Comparison of ENCODE assay signal across 8 mouse cellular contexts in genomic region chr7:102268395-102268748, GRCm38 (mm10). TPM values are rescaled to one million over a fixed set of nuclear protein-coding genes. Genes with fewer than 3 reads are reported as not detected.
DNase-seq lines count a peak whose midpoint lies in the region; ATAC-seq and TF ChIP-seq lines count a peak whose summit lies in the region.

No protein-coding gene starts in this region.

- WGBS in thymus, adult 2 months: 5% methylated on average over 12 of the region's 12 CpGs
- WGBS in liver, embryonic 11.5 days: 6% methylated on average over 12 of the region's 12 CpGs

- H3K9ac ChIP-seq in liver, embryonic 11.5 days (ENCODE audit: low read depth, low read length): peak overlapping the region; percentile 86

- intact Hi-C loops in gastrocnemius, adult 2 months (cut with DNase I): loop anchor here (5.0 kb wide), 1 partner anchor 99 kb away; no protein-coding TSS in a partner anchor

- no peak for ATAC-seq in liver, embryonic 11.5 days (replicated peaks; ENCODE audit: low FRiP score)
- ATAC-seq in activated CD4-positive, CD25-positive, alpha-beta regulatory T cell, adult 4 months: no peak

- H3K4me2 ChIP-seq in liver, embryonic 11.5 days: peak overlapping the region; percentile 96

- H3K27me3 ChIP-seq in thymus, adult 2 months (ENCODE audit: control insufficient read depth, insufficient read depth, low read length): no peaks in the 10 kb centered on the region
- H3K27me3 ChIP-seq in liver, embryonic 11.5 days (replicated peaks; ENCODE audit: control insufficient read depth, insufficient read depth, low read length): no peaks in the 10 kb centered on the region

- H3K9me3 ChIP-seq in liver, embryonic 11.5 days (ENCODE audit: control insufficient read depth, low read length): no peaks in the 10 kb centered on the region

- H3K36me3 ChIP-seq in thymus, adult 2 months (ENCODE audit: control insufficient read depth, insufficient read depth, low read length): no peaks in the 10 kb centered on the region
- no peaks in the 10 kb centered on the region for H3K36me3 ChIP-seq in liver, embryonic 11.5 days (ENCODE audit: control insufficient read depth, insufficient read depth, low read length)

- no peak for TF ChIP-seq CTCF in gastrocnemius, adult 2 months (IDR thresholded peaks at IDR 0.05)
- TF ChIP-seq CTCF in thymus, adult 2 months (IDR thresholded peaks at IDR 0.05; ENCODE audit: borderline replicate concordance, control insufficient read depth, extremely low read depth, insufficient read depth, low read length, poor library complexity): no peak

- DNase-seq in gastrocnemius, adult 2 months: no peak
- no peak for DNase-seq in gastrocnemius, postnatal 25 days
- DNase-seq in thymus, adult 2 months: peak; percentile 39
- DNase-seq in thymus, postnatal 4 days: no peak
- DNase-seq in liver, embryonic 11.5 days (ENCODE audit: low spot score): no peak
- DNase-seq in ovary, adult 18-20 months (ENCODE audit: low spot score): no peak
- no peak for DNase-seq in layer of hippocampus, postnatal 36 days

- H3K4me3 ChIP-seq in gastrocnemius, adult 2 months: peak overlapping the region; percentile 95
- H3K4me3 ChIP-seq in thymus, adult 2 months (ENCODE audit: control insufficient read depth, insufficient read depth, low read length): peak overlapping the region; percentile 70
- peak overlapping the region; percentile 81 for H3K4me3 ChIP-seq in liver, embryonic 11.5 days (ENCODE audit: low read depth, low read length)

- peaks cover 19% of the 10 kb centered on the region for H3K4me1 ChIP-seq in thymus, adult 2 months (replicated peaks; ENCODE audit: control insufficient read depth, insufficient read depth, low read length)
- H3K4me1 ChIP-seq in liver, embryonic 11.5 days (replicated peaks; ENCODE audit: control insufficient read depth, insufficient read depth, low read length): peaks cover 36% of the 10 kb centered on the region

- H3K27ac ChIP-seq in gastrocnemius, adult 2 months: peak overlapping the region; percentile 99
- no peak overlapping the region for H3K27ac ChIP-seq in thymus, adult 2 months (ENCODE audit: control insufficient read depth, insufficient read depth, low read length)
- peak overlapping the region; percentile 68 for H3K27ac ChIP-seq in liver, embryonic 11.5 days (ENCODE audit: low read depth, low read length)

- no peak for TF ChIP-seq POLR2A in thymus, adult 2 months (IDR thresholded peaks at IDR 0.05; ENCODE audit: control insufficient read depth, extremely low read depth, insufficient read depth, low read length, poor library complexity)

RNA-seq across cellular contexts. Expression of gene Stim1, which starts 0.8 kb away (rescaled TPM):
- total RNA-seq in gastrocnemius, adult 2 months (2021): 100 to 1,000 TPM; 156 to 196 TPM
- 100 to 1,000 TPM; 169 to 171 TPM for total RNA-seq in gastrocnemius, postnatal 25 days (2021)
- polyA plus RNA-seq in thymus, adult 2 months (2012; rRNA removed): 98.6 and 107 TPM in 2 replicates
- polyA plus RNA-seq in liver, embryonic 11.5 days (2014; fragmentation: Nextera tagmentation; extraction: Ambion mirVana): 22.0 and 23.3 TPM in 2 replicates
- 10 to 100 TPM; 39.4 to 46.8 TPM for polyA plus RNA-seq in activated CD4-positive, CD25-positive, alpha-beta regulatory T cell, adult 4 months (2017; shearing (Covaris generic))
- total RNA-seq in layer of hippocampus, postnatal 36 days (2021): 10 to 100 TPM; 66.1 to 67.8 TPM

RNA-seq across cellular contexts. Expression of gene Rhog, which starts 12.5 kb away (rescaled TPM):
- total RNA-seq in gastrocnemius, adult 2 months (2021): 10 to 100 TPM; 14.7 to 17.0 TPM
- total RNA-seq in gastrocnemius, postnatal 25 days (2021): 10 to 100 TPM; 14.6 to 15.5 TPM
- polyA plus RNA-seq in thymus, adult 2 months (2012; rRNA removed): 221 and 282 TPM in 2 replicates
- polyA plus RNA-seq in liver, embryonic 11.5 days (2014; fragmentation: Nextera tagmentation; extraction: Ambion mirVana): 76.8 and 81.1 TPM in 2 replicates
- polyA plus RNA-seq in activated CD4-positive, CD25-positive, alpha-beta regulatory T cell, adult 4 months (2017; shearing (Covaris generic)): 100 to 1,000 TPM; 179 to 195 TPM
- total RNA-seq in layer of hippocampus, postnatal 36 days (2021): 10 to 100 TPM; 23.9 to 29.4 TPM

RNA-seq across cellular contexts. Expression of gene Pgap2, which starts 58.4 kb away (rescaled TPM):
- 10 to 100 TPM; 27.2 to 29.4 TPM for total RNA-seq in gastrocnemius, adult 2 months (2021)
- total RNA-seq in gastrocnemius, postnatal 25 days (2021): 10 to 100 TPM; 19.5 to 24.9 TPM
- 99.7 and 131 TPM in 2 replicates for polyA plus RNA-seq in thymus, adult 2 months (2012; rRNA removed)
- 40.0 and 45.5 TPM in 2 replicates for polyA plus RNA-seq in liver, embryonic 11.5 days (2014; fragmentation: Nextera tagmentation; extraction: Ambion mirVana)
- polyA plus RNA-seq in activated CD4-positive, CD25-positive, alpha-beta regulatory T cell, adult 4 months (2017; shearing (Covaris generic)): 10 to 100 TPM; 47.6 to 62.3 TPM
- total RNA-seq in layer of hippocampus, postnatal 36 days (2021): 10 to 100 TPM; 27.1 to 29.1 TPM

RNA-seq across cellular contexts. Expression of gene Nup98, which starts 58.4 kb away (rescaled TPM):
- total RNA-seq in gastrocnemius, adult 2 months (2021): 10 to 100 TPM; 27.0 to 28.0 TPM
- 10 to 100 TPM; 19.9 to 22.9 TPM for total RNA-seq in gastrocnemius, postnatal 25 days (2021)
- polyA plus RNA-seq in thymus, adult 2 months (2012; rRNA removed): 23.7 and 28.1 TPM in 2 replicates
- 42.0 and 45.8 TPM in 2 replicates for polyA plus RNA-seq in liver, embryonic 11.5 days (2014; fragmentation: Nextera tagmentation; extraction: Ambion mirVana)
- polyA plus RNA-seq in activated CD4-positive, CD25-positive, alpha-beta regulatory T cell, adult 4 months (2017; shearing (Covaris generic)): 10 to 100 TPM; 33.8 to 33.9 TPM
- total RNA-seq in layer of hippocampus, postnatal 36 days (2021): 10 to 100 TPM; 38.8 to 44.9 TPM
